Comparison of ENCODE assay signal across 11 mouse cellular contexts in genomic region chr2:165758534-165758933, GRCm38 (mm10).
DNase-seq lines count a peak whose midpoint lies in the region; ATAC-seq lines count a peak whose summit lies in the region.
"Had no signal": no experiment of that assay in that cellular context is flagged by ENCODE, and none has a peak within 500 bp of the region (broad histone marks: within the 10 kb centered on the region; RNA-seq: fewer than 3 reads in every experiment).

No protein-coding gene starts in this region.

- no peak overlapping the region for H3K4me3 ChIP-seq in hindbrain, embryonic 11.5 days (ENCODE audit: low read depth, low read length)
- H3K4me3 ChIP-seq in midbrain, embryonic 14.5 days (replicated peaks; ENCODE audit: low read depth, low read length) = no peak overlapping the region
- H3K4me3 ChIP-seq: heart, embryonic 15.5 days had no signal

- H3K27ac ChIP-seq in hindbrain, embryonic 11.5 days (ENCODE audit: low read depth, low read length) = no peak overlapping the region
- no peak overlapping the region for H3K27ac ChIP-seq in midbrain, embryonic 14.5 days (replicated peaks; ENCODE audit: low read depth, low read length)
- H3K27ac ChIP-seq: heart, embryonic 15.5 days had no signal

- H3K36me3 ChIP-seq in hindbrain, embryonic 11.5 days (ENCODE audit: control insufficient read depth, insufficient read depth, low read length) = no peaks in the 10 kb centered on the region
- H3K36me3 ChIP-seq in midbrain, embryonic 14.5 days (ENCODE audit: control insufficient read depth, insufficient read depth, low read length) = no peaks in the 10 kb centered on the region
- H3K36me3 ChIP-seq: heart, embryonic 15.5 days had no signal

- DNase-seq in MN1 (ENCODE audit: low spot score) = peak; percentile 62
- DNase-seq in embryo, embryonic 10.5 days (ENCODE audit: low spot score) = peak; percentile 78
- DNase-seq in hindbrain, embryonic 11.5 days (ENCODE audit: low spot score) = peak; percentile 70
- peak; percentile 73 for DNase-seq in midbrain, embryonic 14.5 days
- no peak for DNase-seq in adrenal gland, adult 2 months
- no peak for DNase-seq in thymus, postnatal 25 days
- DNase-seq in T-cell, adult 2 months (ENCODE audit: low spot score) = no peak
- DNase-seq: cerebellum, postnatal 36 days; kidney, postnatal 10 days had no signal

- no peak overlapping the region for H3K4me2 ChIP-seq in hindbrain, embryonic 11.5 days (replicated peaks; ENCODE audit: low read depth, low read length)
- no peak overlapping the region for H3K4me2 ChIP-seq in midbrain, embryonic 14.5 days (ENCODE audit: low read length)
- H3K4me2 ChIP-seq: heart, embryonic 15.5 days had no signal

- H3K9me3 ChIP-seq in hindbrain, embryonic 11.5 days (ENCODE audit: control insufficient read depth, low read length) = no peaks in the 10 kb centered on the region
- no peaks in the 10 kb centered on the region for H3K9me3 ChIP-seq in midbrain, embryonic 14.5 days (ENCODE audit: control insufficient read depth, low read length)
- H3K9me3 ChIP-seq: heart, embryonic 15.5 days had no signal

- H3K27me3 ChIP-seq in hindbrain, embryonic 11.5 days (ENCODE audit: control insufficient read depth, insufficient read depth, low read length) = no peaks in the 10 kb centered on the region
- H3K27me3 ChIP-seq in midbrain, embryonic 14.5 days (ENCODE audit: control insufficient read depth, insufficient read depth, low read length) = no peaks in the 10 kb centered on the region
- H3K27me3 ChIP-seq: heart, embryonic 15.5 days had no signal

- H3K9ac ChIP-seq in hindbrain, embryonic 11.5 days (ENCODE audit: low read depth, low read length) = no peak overlapping the region
- no peak overlapping the region for H3K9ac ChIP-seq in midbrain, embryonic 14.5 days (replicated peaks; ENCODE audit: low read length)
- H3K9ac ChIP-seq: heart, embryonic 15.5 days had no signal

- peak; percentile 78 for ATAC-seq in hindbrain, embryonic 11.5 days (ENCODE audit: low FRiP score)
- 0 out of 2 replicates have a peak, but pooled peaks have one; percentile 17 for ATAC-seq in midbrain, embryonic 14.5 days (ENCODE audit: low FRiP score, low TSS enrichment)
- ATAC-seq in frontal cortex, adult (ENCODE audit: low TSS enrichment) = no peak

- peaks cover 4% of the 10 kb centered on the region; the same call in 1 of the 2 replicates for H3K4me1 ChIP-seq in hindbrain, embryonic 11.5 days (replicated peaks; ENCODE audit: control insufficient read depth, insufficient read depth, low read length)
- H3K4me1 ChIP-seq in midbrain, embryonic 14.5 days (ENCODE audit: control insufficient read depth, insufficient read depth, low read length) = peaks cover 12% of the 10 kb centered on the region; the same call in 1 of the 2 replicates
- H3K4me1 ChIP-seq: heart, embryonic 15.5 days had no signal

- 17% methylated on average over 5 of the region's 5 CpGs for WGBS in hindbrain, embryonic 11.5 days
- WGBS in midbrain, embryonic 14.5 days = 14% methylated on average over 5 of the region's 5 CpGs

Comparison
In these comparisons a context has a peak if more than half of its experiments do, and no peak if none do; other contexts are left out.
1. DNase-seq: peak in MN1 (single experiment), embryo, embryonic 10.5 days (single experiment), hindbrain, embryonic 11.5 days (single experiment) and midbrain, embryonic 14.5 days (single experiment); none in adrenal gland, adult 2 months (single experiment), thymus, postnatal 25 days (single experiment) and T-cell, adult 2 months (single experiment).